Mouse (Mus musculus) embryonic fibroblast, embryonic 13.5 days (primary cell): ENCODE data around the gene Ppp4r3a.

Experiments
- CTCF ChIP-seq: IDR thresholded peaks from 2 replicates; pipeline ENCODE4 v1.5.1; 2011; ENCODE audit warnings: mild to moderate bottlenecking, control low read depth, low read length, moderate library complexity, borderline replicate concordance; ENCODE audit not compliant: insufficient read depth
- POLR2A ChIP-seq: IDR thresholded peaks from 2 replicates; pipeline ENCODE4 v1.6.1; 2011; ENCODE audit warnings: low read depth, mild to moderate bottlenecking, control low read depth, low read length, moderate library complexity

GRCm38 (mm10) chr12:101015926-101016325 lies 67.6 kb downstream of the Ppp4r3a start:
- no peak for TF ChIP-seq CTCF
- no peak for TF ChIP-seq POLR2A
